Comparison of ENCODE assay signal across 8 mouse cellular contexts in the genomic region with DNA sequence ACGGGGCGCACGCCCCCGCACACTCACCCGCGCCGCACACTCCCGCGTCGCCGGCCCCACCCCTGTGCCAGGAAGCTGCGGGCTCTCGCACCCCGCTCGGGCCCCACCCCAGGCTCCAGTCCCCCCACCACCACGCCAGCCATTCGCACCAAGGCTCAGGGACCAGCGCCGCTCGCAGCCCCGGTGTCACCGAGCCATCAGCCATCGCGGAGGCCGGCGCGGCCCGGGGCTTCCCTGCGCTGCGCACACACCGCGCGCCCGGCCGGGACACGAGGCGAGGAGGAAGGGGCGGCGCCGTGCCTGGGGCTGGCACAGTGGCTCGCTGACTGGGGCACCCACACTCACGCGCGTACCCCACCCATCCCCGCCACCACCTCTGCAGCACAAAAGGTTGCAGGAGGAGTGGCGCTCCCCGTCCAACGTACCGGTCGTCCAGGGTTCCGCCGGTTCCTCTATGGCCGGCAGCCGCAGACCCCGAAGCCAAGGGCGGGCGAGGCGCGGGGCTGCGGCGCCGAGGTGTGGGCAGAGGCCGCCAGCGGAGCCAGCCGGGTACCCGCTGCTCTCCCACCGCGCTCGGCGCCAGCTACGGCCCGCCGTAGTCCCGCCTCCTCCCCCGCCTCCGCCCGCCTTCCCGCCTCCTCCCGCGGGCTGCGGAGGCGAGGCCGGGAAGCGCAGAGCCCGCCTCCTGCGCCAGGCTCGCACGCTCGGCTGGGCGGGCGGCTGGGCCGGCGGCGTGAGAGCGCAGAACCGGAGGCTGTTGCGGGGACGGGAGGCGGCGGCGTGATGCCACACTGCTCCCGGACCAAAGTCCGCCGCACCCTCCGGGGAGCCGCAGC. TPM values are rescaled to one million over a fixed set of nuclear protein-coding genes. Genes with fewer than 3 reads are reported as not detected.
DNase-seq lines count a peak whose midpoint lies in the region; ATAC-seq and TF ChIP-seq lines count a peak whose summit lies in the region.

A gene (minus strand): TSS at position 669 of the 836 bp plus-strand sequence.

- H3K4me1 ChIP-seq in hindbrain, embryonic 11.5 days (replicated peaks; ENCODE audit: control insufficient read depth, insufficient read depth, low read length) = no peaks in the 10 kb centered on the region

- H3K36me3 ChIP-seq in hindbrain, embryonic 11.5 days (ENCODE audit: control insufficient read depth, insufficient read depth, low read length) = no peaks in the 10 kb centered on the region

- in situ Hi-C loops in Patski (cut with MboI; ENCODE audit: low pct_unique_long_range_greater_than_20kb) = no loop called here

- ATAC-seq in Patski = peak; percentile 88
- ATAC-seq in hindbrain, embryonic 11.5 days (ENCODE audit: low FRiP score) = peak; percentile 91

- no peaks in the 10 kb centered on the region for H3K9me3 ChIP-seq in hindbrain, embryonic 11.5 days (ENCODE audit: control insufficient read depth, low read length)

- peak within 1 kb of the TSS; percentile 92 for H3K4me3 ChIP-seq in hindbrain, embryonic 11.5 days (ENCODE audit: low read depth, low read length)

- H3K9ac ChIP-seq in hindbrain, embryonic 11.5 days (ENCODE audit: low read depth, low read length) = peak within 1 kb of the TSS; percentile 90

- H3K27ac ChIP-seq in hindbrain, embryonic 11.5 days (ENCODE audit: low read depth, low read length) = peak within 1 kb of the TSS; percentile 96

- DNase-seq in Patski (ENCODE audit: low read depth, low spot score) = no peak
- peak; percentile 91 for DNase-seq in cerebellum, adult 9-11 months
- peak; percentile 68 to 82 for DNase-seq in frontal cortex, postnatal 10 days (ENCODE audit: low spot score in 2 of 2)
- peak; percentile 84 for DNase-seq in hindbrain, embryonic 11.5 days (ENCODE audit: low spot score)
- peak; percentile 62 to 74 for DNase-seq in layer of hippocampus, postnatal 25 days (ENCODE audit: extremely low spot score in 1 of 2, low spot score in 1 of 2)
- peak; percentile 78 for DNase-seq in lung, postnatal 25 days (ENCODE audit: low spot score)
- DNase-seq in retina, embryonic 14.5 days (ENCODE audit: low spot score) = peak; percentile 81
- peak; percentile 81 to 86 for DNase-seq in thymus, postnatal 36 days

- peak within 1 kb of the TSS; percentile 73 for H3K4me2 ChIP-seq in hindbrain, embryonic 11.5 days (replicated peaks; ENCODE audit: low read depth, low read length)

- H3K27me3 ChIP-seq in Patski = no peaks in the 10 kb centered on the region
- no peaks in the 10 kb centered on the region for H3K27me3 ChIP-seq in hindbrain, embryonic 11.5 days (ENCODE audit: control insufficient read depth, insufficient read depth, low read length)

- POLR2A ChIA-PET in Patski (lab: Charles Lee) = interaction anchor here (0.9 kb wide), 1 partner anchor 9 kb away, joined by 4 read pairs; no protein-coding TSS in a partner anchor

- no peak for TF ChIP-seq CTCF in Patski (IDR thresholded peaks at IDR 0.05)

- WGBS in hindbrain, embryonic 11.5 days = under 1% methylated on average over 71 of the region's 106 CpGs

- CTCF ChIA-PET in Patski (lab: Charles Lee) = interaction anchor here (0.8 kb wide), 1 partner anchor 10 kb away, joined by 3 read pairs; no protein-coding TSS in a partner anchor

RNA-seq across cellular contexts. Expression of the gene that starts here (rescaled TPM):
- 47.4 TPM for polyA plus RNA-seq in Patski (2021)
- polyA plus RNA-seq in hindbrain, embryonic 11.5 days (2014; fragmentation: Nextera tagmentation; extraction: Ambion mirVana) = 32.6 and 40.8 TPM in 2 replicates
- 10 to 100 TPM; 41.7 to 48.0 TPM for total RNA-seq in layer of hippocampus, postnatal 25 days (2021)
